Mouse (Mus musculus) stomach, embryonic 15.5 days (tissue): ENCODE results near the gene Nedd4. TPM values are rescaled to one million over a fixed set of nuclear protein-coding genes. Genes with fewer than 3 reads are reported as not detected.

Source experiments
- ATAC-seq: fragments of 200-750 bp; cut with Nextera tagmentation; 2 replicates; pipeline ENCODE4 v1.8.0; 2017; ENCODE audit warnings: low read depth, moderate number of reproducible peaks, moderate TSS enrichment; ENCODE audit not compliant: insufficient read depth, low FRiP score
- H3K27ac ChIP-seq: fragments of 300-500 bp; sonication (generic); 2 replicates; pipeline ENCODE4 v1.5.1; 2015; ENCODE audit warnings: mild to moderate bottlenecking, inconsistent platforms
- H3K27me3 ChIP-seq: fragments of 300-500 bp; sonication (generic); replicated peaks from 2 replicates; pipeline ENCODE4 v1.6.1; 2015; ENCODE audit warnings: inconsistent platforms
- H3K36me3 ChIP-seq: fragments of 300-500 bp; sonication (generic); 2 replicates; pipeline ENCODE4 v1.6.1; 2015; ENCODE audit warnings: inconsistent platforms
- H3K4me1 ChIP-seq: fragments of 300-500 bp; sonication (generic); 2 replicates; pipeline ENCODE4 v1.6.1; 2015; ENCODE audit warnings: inconsistent platforms
- H3K4me2 ChIP-seq: fragments of 300-500 bp; sonication (generic); 2 replicates; pipeline ENCODE4 v1.6.1; 2015; ENCODE audit warnings: mild to moderate bottlenecking, inconsistent platforms
- H3K4me3 ChIP-seq: fragments of 300-500 bp; sonication (generic); replicated peaks from 2 replicates; pipeline ENCODE4 v1.5.1; 2015; ENCODE audit warnings: inconsistent platforms
- H3K9ac ChIP-seq: fragments of 300-500 bp; sonication (generic); 2 replicates; pipeline ENCODE4 v1.6.1; 2015; ENCODE audit warnings: inconsistent platforms
- H3K9me3 ChIP-seq: fragments of 300-500 bp; sonication (generic); 2 replicates; pipeline ENCODE4 v1.6.1; 2016; ENCODE audit warnings: inconsistent platforms
- WGBS: fragments of 180-500 bp; shearing (Covaris S2); methylation state at CpG from one replicate; pipeline ENCODE4 v1.1.7; 2015; 5-methylcytosine and 5-hydroxymethylcytosine counted together
- polyA plus RNA-seq: library from polyadenylated mRNA; unstranded; fragments of >200 nt; fragmentation: Nextera tagmentation; extraction: Ambion mirVana; gene quantifications from 2 replicates; pipeline ENCODE4 v1.2.1, GENCODE M21; 2015

Gene Nedd4
- polyA plus RNA-seq, result 502 and 542 TPM in 2 replicates

DNA sequence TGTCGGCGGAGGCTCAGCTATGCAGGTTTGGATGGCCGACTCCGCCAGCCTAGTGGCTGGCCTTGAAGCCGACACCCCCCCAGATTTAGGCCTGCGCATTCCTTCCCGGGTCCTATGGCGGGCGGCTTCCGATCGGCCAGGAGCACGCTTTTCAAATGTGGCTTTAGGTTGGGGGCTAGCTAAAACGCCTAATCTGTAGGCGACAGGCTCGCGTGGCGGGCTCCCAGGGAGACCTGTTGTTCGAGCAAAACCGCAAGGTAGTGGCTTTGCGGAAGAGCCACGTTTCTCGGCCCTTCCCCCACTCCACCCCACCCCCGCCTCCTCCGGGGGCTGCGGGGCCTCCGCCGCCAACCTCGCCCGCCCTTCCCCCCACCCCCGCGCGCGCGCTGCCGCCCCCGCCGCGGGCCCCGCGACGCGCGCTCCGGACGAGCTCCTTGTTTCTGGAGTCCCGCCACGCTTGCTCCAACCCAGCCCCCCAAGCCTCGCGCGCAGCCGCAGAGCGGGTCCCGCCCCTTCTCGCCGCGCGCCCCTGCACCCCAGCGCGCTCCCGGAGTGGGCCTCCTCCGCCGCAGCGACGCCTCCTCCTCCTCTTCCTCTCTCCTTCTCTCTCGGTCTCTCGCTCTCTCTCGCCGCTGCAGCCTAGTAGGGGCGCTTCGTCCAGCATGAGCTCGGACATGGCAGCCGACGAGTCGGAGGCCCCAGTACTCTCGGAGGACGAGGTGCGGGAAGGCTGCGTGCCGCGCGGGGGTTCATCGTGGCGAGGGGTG lies at the start of gene Nedd4:
Gene Nedd4, plus strand, starts transcription at position 452 of the 767 bp plus-strand sequence.
- H3K27ac ChIP-seq, result peak within 1 kb of the TSS; percentile 98
- peak within 1 kb of the TSS; percentile 95 for H3K9ac ChIP-seq
- no peaks in the 10 kb centered on the region for H3K9me3 ChIP-seq
- H3K4me1 ChIP-seq, result peaks cover 27% of the 10 kb centered on the region
- peak; percentile 92 for ATAC-seq
- peak within 1 kb of the TSS; percentile 81 for H3K4me2 ChIP-seq
- H3K4me3 ChIP-seq, result peak within 1 kb of the TSS; percentile 88
- WGBS, result under 1% methylated on average over 80 of the region's 83 CpGs
- no peaks in the 10 kb centered on the region for H3K27me3 ChIP-seq
- 0 out of 2 replicates have a peak, but pooled peaks cover 9% of the 10 kb centered on the region for H3K36me3 ChIP-seq

DNA sequence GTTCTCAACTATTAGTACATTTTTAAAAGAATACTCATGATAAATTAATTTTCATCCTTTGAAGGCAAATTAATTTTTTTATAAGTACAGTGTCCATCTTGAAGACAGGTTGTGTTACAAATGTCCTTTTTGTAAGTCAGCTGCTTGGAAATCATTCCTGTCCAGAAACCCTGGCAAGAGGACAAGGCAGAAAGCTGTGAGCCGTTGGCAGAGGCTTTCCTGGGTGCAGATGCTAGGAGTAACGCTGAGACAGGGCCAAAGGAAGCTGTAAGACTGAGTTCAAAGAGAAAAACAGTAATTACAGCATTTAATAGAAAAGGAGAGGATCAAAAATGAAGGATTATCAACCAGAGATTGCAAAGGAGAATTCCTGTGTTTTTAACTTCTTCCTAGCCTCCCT lies 48.3 kb upstream of the Nedd4 start:
- Histone ChIP-seq H3K4me1 (0 out of 2 replicates have a peak, but pooled peaks cover 3% of the 10 kb centered on the region), H3K9ac (no peak overlapping the region), H3K27me3 (no peaks in the 10 kb centered on the region), H3K36me3 (peaks cover 21% of the 10 kb centered on the region), H3K4me3 (no peak overlapping the region), H3K27ac (no peak overlapping the region), H3K9me3 (no peaks in the 10 kb centered on the region), H3K4me2 (no peak overlapping the region)
- 49% methylated on average over 2 of the region's 2 CpGs for WGBS
- no peak for ATAC-seq

DNA sequence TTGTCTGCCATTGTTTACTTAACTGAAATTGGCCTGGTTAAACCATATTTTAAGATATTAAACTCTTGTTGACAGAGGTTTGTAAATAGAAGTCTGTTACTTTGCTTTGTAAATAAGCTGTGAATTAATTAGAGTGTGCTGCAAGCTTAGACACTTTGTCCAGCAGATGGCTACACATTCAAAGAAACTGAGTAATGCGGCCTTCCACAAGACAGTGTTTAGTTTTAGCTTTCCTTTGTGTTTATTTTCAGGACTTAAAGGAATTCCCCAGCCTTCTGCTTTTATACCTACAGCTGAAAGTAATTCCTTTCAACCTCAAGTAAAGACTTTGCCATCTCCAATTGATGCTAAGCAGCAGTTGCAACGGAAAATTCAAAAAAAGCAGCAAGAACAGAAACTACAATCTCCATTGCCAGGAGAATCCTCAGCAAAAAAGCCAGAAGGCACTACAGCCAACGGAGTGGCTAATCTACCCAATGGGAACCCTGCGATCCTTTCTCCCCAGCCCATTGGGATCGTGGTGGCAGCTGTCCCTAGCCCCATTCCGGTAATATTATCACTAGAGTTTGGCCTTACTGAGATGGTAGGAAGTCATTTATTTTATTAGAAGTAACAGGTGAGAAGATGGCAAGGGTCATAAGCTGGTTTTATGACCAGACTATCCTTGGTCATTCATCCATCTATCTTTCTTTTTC lies 47.2 kb upstream of the Nedd4 start:
- WGBS, result 52% methylated on average over 6 of the region's 6 CpGs
- no peak for ATAC-seq
- H3K4me2 ChIP-seq, result no peak overlapping the region
- no peaks in the 10 kb centered on the region for H3K9me3 ChIP-seq
- no peak overlapping the region for H3K4me3 ChIP-seq
- H3K36me3 ChIP-seq, result peaks cover 22% of the 10 kb centered on the region
- H3K9ac ChIP-seq, result no peak overlapping the region
- 0 out of 2 replicates have a peak, but pooled peaks cover 3% of the 10 kb centered on the region for H3K4me1 ChIP-seq
- H3K27ac ChIP-seq, result no peak overlapping the region; the same call in 1 of the 2 replicates
- no peaks in the 10 kb centered on the region for H3K27me3 ChIP-seq

DNA sequence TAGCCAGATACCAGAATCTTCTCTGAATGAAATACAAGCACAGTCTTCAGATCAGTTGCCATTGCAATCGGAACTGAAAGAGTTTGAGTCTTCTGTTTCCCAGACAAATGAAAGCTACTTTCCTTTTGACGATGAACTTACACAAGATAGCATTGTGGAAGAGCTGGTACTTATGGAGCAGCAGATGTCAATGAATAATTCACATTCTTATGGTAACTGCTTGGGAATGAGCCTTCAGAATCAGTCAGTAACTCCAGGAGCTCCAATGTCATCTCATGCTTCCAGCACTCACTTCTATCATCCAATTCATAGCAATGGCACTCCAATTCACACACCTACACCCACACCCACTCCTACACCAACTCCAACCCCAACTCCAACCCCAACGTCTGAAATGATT lies 44.1 kb upstream of the Nedd4 start:
- Histone ChIP-seq H3K27me3 (no peaks in the 10 kb centered on the region), H3K4me1 (0 out of 2 replicates have a peak, but pooled peaks cover 3% of the 10 kb centered on the region), H3K9me3 (no peaks in the 10 kb centered on the region), H3K27ac (no peak overlapping the region), H3K4me3 (no peak overlapping the region), H3K36me3 (peaks cover 19% of the 10 kb centered on the region), H3K4me2 (no peak overlapping the region), H3K9ac (no peak overlapping the region)
- ATAC-seq, result no peak
- 89% methylated on average over 3 of the region's 3 CpGs for WGBS

DNA sequence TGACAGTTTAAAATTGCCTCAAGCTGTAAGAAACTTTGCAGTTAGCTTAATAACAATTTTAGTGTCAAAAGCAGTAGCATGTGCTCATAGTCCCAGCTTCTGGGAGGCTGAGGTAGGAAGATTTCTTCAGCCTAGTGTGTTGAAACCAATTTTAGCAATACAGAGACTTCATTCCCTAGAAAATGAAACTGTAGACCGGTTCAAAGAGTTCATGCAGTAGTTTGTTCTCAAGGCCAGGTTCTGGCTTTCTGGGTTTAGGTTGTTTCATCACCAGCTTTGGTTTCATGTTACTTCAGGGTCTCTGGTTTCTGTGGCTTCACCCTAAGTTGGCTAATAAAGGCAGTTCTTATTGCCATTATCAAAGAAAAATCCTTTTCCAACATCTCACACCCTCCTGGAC lies 38.5 kb upstream of the Nedd4 start:
- Histone ChIP-seq H3K9me3 (no peaks in the 10 kb centered on the region), H3K27ac (no peak overlapping the region), H3K4me2 (no peak overlapping the region), H3K4me1 (peaks cover 8% of the 10 kb centered on the region; the same call in 1 of the 2 replicates), H3K4me3 (no peak overlapping the region), H3K36me3 (peaks cover 4% of the 10 kb centered on the region), H3K27me3 (no peaks in the 10 kb centered on the region), H3K9ac (no peak overlapping the region)
- 83% methylated on average over 1 of the region's 1 CpGs for WGBS
- ATAC-seq, result no peak

DNA sequence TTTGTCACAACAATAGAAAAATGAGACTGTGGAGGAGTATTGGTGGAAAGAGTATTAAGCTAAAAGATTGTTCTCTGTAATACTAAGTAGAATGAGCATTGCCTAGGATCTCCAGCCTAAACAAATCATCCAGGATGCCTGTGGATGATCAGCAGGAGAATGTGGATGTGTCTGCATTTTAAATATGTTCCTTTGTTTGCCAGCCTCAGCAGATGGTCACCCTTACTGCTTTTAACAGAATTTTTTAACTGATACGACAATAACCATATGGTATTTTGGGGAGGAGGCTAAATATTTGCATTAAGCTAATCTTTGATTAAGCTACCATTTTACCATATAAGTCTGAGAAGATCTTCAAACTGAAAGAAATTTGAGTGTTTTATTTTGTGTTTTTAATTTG lies 34.5 kb upstream of the Nedd4 start:
- ATAC-seq, result no peak
- Histone ChIP-seq H3K4me1 (peaks cover 11% of the 10 kb centered on the region; the same call in 1 of the 2 replicates), H3K4me2 (no peak overlapping the region), H3K4me3 (no peak overlapping the region), H3K9ac (no peak overlapping the region), H3K27ac (no peak overlapping the region), H3K9me3 (no peaks in the 10 kb centered on the region), H3K36me3 (no peaks in the 10 kb centered on the region), H3K27me3 (no peaks in the 10 kb centered on the region)
- 47% methylated on average over 1 of the region's 1 CpGs for WGBS

DNA sequence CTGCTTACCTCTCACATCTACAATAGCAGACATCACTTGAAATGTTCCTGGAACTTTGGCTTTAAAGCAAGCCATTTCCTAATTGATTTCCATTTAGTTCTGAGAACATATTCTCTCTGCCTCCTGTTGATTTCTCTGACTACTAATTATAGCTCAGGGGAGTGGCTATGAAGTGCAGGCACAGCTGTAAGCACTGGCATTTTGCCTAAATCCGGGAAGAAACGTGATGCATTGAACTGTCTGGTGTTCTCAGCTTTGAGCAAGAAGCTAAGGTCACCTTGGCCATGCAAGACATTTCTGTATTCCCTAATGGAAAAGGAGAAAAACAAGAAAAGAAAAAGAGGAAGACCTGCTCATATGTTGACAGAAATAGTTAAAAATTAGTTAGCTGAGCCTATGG lies 33.6 kb upstream of the Nedd4 start:
- peak; percentile 68; the same call in 1 of the 2 replicates for ATAC-seq
- peak overlapping the region; percentile 78; the same call in 1 of the 2 replicates for H3K27ac ChIP-seq
- H3K4me2 ChIP-seq, result 0 out of 2 replicates have a peak overlapping the region, but pooled peaks have one; percentile 6
- H3K9me3 ChIP-seq, result no peaks in the 10 kb centered on the region
- no peaks in the 10 kb centered on the region for H3K27me3 ChIP-seq
- no peaks in the 10 kb centered on the region for H3K36me3 ChIP-seq
- peaks cover 11% of the 10 kb centered on the region; the same call in 1 of the 2 replicates for H3K4me1 ChIP-seq
- no peak overlapping the region for H3K9ac ChIP-seq
- WGBS, result 7% methylated on average over 2 of the region's 2 CpGs
- H3K4me3 ChIP-seq, result no peak overlapping the region

DNA sequence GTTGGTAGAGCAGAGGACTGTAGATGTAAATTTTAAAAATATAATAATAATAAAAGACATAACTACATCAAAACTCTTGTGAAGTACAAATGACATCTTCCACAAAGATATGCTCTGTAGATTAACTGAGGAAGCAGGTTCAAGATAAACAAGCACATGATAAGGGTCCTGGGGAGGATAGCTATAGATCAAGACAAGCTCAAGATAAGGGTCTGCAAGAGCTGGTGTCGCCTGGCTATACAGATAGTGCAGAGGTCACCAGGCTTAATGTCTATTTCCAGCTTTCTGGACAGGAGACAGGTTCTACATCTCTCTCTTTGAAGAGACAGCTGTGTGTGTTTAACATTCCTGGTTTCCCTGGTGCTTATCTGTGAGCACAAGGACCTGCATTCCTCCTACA lies 29.9 kb upstream of the Nedd4 start:
- no peak for ATAC-seq
- Histone ChIP-seq H3K4me3 (no peak overlapping the region), H3K4me1 (peaks cover 11% of the 10 kb centered on the region; the same call in 1 of the 2 replicates), H3K27me3 (no peaks in the 10 kb centered on the region), H3K27ac (no peak overlapping the region), H3K4me2 (no peak overlapping the region), H3K36me3 (no peaks in the 10 kb centered on the region), H3K9me3 (no peaks in the 10 kb centered on the region), H3K9ac (no peak overlapping the region)
- WGBS, result 19% methylated on average over 1 of the region's 1 CpGs

DNA sequence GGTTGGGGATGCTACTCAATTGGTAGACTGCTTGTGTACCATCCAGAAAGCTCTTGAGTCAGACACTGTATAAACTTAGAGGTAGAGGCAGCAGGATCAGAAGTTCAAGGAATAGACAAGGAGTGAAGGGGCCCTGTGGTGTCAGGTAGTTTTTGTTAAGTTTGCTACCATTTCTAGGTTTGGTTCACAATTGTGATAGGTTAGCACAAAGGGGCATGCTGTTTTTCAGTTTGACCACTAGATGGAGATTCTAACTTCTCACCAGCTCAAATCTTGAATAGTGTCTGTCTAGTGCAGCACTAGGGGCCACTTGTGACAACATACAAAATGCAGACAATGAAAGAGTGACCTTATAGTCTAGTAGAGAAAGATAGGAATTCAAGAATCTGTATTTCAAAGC lies 27.0 kb upstream of the Nedd4 start:
- Histone ChIP-seq H3K4me3 (no peak overlapping the region), H3K4me2 (no peak overlapping the region), H3K36me3 (no peaks in the 10 kb centered on the region)

DNA sequence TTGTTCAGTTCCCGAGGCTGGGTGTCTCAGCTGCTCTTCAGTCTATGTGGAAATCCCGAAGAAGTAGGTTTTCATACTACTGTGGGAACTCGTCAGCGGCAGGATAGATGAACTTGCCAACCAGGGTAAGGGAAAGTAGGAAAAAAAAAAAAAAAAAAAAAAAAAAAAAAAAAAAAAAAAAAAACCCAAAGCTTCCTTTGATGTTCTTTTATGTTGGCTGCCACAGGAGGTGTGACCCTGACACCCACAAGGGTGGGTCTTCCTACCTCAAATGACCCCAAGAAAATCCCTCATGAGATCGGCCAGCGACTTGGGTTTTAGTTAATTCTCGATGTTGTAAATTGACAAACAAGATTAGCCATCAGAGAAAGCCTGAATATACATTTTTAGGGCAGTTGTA lies 25.6 kb upstream of the Nedd4 start:
- Histone ChIP-seq H3K36me3 (no peaks in the 10 kb centered on the region), H3K27me3 (no peaks in the 10 kb centered on the region), H3K9ac (no peak overlapping the region), H3K9me3 (no peaks in the 10 kb centered on the region), H3K4me2 (no peak overlapping the region), H3K27ac (no peak overlapping the region), H3K4me3 (no peak overlapping the region), H3K4me1 (peaks cover 21% of the 10 kb centered on the region)
- no peak for ATAC-seq
- 82% methylated on average over 7 of the region's 7 CpGs for whole genome bisulfite sequencing

More for the DNA sequence above, 27.0 kb upstream of the Nedd4 start:
- H3K9ac ChIP-seq, result no peak overlapping the region
- no peaks in the 10 kb centered on the region for H3K9me3 ChIP-seq
- no peaks in the 10 kb centered on the region for H3K27me3 ChIP-seq
- ATAC-seq, result no peak
- H3K4me1 ChIP-seq, result peaks cover 10% of the 10 kb centered on the region; the same call in 1 of the 2 replicates
- H3K27ac ChIP-seq, result no peak overlapping the region

DNA sequence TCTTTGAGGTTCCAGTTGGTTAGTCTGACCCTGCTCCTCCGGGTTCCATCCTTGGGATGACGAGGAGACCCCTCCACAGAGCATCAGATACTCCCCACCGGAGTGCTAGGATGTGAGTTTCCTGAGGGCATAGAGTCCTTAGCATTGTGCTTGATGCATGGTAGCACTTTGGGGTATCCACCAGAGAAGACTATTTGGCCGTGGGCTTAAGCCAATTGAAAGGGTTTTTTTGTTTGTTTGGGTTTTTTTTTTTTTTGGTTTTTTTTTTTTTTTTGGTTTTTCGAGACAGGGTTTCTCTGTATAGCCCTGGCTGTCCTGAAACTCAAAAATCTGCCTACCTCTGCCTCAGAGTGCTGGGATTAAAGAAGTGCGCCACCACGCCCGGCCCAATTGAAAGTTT lies 24.9 kb upstream of the Nedd4 start:
- no peaks in the 10 kb centered on the region for H3K9me3 ChIP-seq
- H3K36me3 ChIP-seq, result no peaks in the 10 kb centered on the region
- H3K4me2 ChIP-seq, result no peak overlapping the region
- no peak overlapping the region for H3K27ac ChIP-seq
- H3K27me3 ChIP-seq, result no peaks in the 10 kb centered on the region
- H3K4me1 ChIP-seq, result peaks cover 21% of the 10 kb centered on the region
- ATAC-seq, result no peak
- 78% methylated on average over 8 of the region's 8 CpGs for WGBS
- no peak overlapping the region for H3K4me3 ChIP-seq
- no peak overlapping the region for H3K9ac ChIP-seq
